Mouse (Mus musculus): ENCODE results near the gene Intu. TPM values are rescaled to one million over a fixed set of nuclear protein-coding genes. Genes with fewer than 3 reads are reported as not detected.

The Intu gene
- polyA plus RNA-seq, 1 experiment = 1.3 TPM

- WGBS = 95% methylated on average over 11 of the region's 11 CpGs
- TF ChIP-seq CTCF (IDR thresholded peaks at IDR 0.05; ENCODE audit: control insufficient read depth, insufficient read depth, low read length) = no peak
- TF ChIP-seq POLR2A (IDR thresholded peaks at IDR 0.05; ENCODE audit: borderline replicate concordance, control insufficient read depth, low read depth, low read length) = no peak
- Histone ChIP-seq H3K27ac (ENCODE audit: control insufficient read depth, insufficient read depth, low read depth, low read length, poor library complexity) (no peak overlapping the region), H3K4me1 (ENCODE audit: control insufficient read depth, insufficient read depth, low read length) (no peaks in the 10 kb centered on the region), H3K4me3 (replicated peaks; ENCODE audit: control insufficient read depth, low read depth, low read length) (no peak overlapping the region)
Observed at GRCm38 (mm10) chr3:40655571-40655970, 124.5 kb downstream of the Intu start.

DNA sequence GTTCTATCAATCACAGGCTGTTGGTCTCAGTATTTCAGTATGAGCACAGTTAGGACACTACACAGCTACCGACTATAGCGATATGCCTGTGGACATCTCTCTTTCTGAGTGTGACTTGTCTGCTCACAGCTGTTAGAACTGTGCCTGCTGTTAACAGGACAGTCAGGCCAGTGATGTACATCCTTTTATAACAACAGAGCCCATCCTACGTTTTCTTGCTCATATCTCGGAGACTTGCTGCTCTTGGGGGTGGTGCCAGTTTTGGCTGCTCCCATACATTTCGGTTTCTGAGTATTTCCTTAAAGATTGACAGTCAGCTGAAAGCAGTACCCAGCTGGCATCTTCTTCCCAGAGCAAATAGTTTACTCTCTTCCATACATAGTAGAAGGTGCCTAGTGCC, 125.3 kb downstream of the Intu start:
- H3K27ac ChIP-seq (ENCODE audit: control insufficient read depth, insufficient read depth, low read depth, low read length, poor library complexity) = no peak overlapping the region
- no peaks in the 10 kb centered on the region for H3K4me1 ChIP-seq (ENCODE audit: control insufficient read depth, insufficient read depth, low read length)
- 89% methylated on average over 5 of the region's 5 CpGs for WGBS
- TF ChIP-seq POLR2A (IDR thresholded peaks at IDR 0.05; ENCODE audit: borderline replicate concordance, control insufficient read depth, low read depth, low read length) (no peak), CTCF (IDR thresholded peaks at IDR 0.05; ENCODE audit: control insufficient read depth, insufficient read depth, low read length) (no peak)
- H3K4me3 ChIP-seq (replicated peaks; ENCODE audit: control insufficient read depth, low read depth, low read length) = no peak overlapping the region

DNA sequence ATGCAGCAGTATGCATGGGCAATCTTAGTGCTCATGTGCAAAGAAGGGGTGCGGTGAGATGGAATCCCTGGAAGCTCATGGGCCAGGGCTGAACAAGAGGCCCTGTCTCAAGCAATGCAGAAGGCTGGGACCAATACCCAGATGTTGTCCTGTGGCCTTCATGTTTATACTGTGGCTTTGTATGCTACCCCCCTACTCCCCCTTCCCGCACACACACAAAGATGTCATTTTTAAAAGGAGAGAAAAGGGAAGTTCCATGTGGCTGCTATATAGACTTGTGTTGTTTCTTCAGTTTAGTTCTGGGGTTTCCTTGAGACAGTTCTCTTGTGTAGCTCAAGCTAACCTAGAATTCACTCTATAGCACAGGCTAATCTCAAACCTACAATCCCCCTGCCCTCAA, 129.1 kb downstream of the Intu start:
- 56% methylated on average over 2 of the region's 2 CpGs for WGBS
- TF ChIP-seq POLR2A (IDR thresholded peaks at IDR 0.05; ENCODE audit: borderline replicate concordance, control insufficient read depth, low read depth, low read length) (no peak), CTCF (IDR thresholded peaks at IDR 0.05; ENCODE audit: control insufficient read depth, insufficient read depth, low read length) (no peak)
- H3K4me1 ChIP-seq (ENCODE audit: control insufficient read depth, insufficient read depth, low read length) = no peaks in the 10 kb centered on the region; the same call in 1 of the 2 replicates

GRCm38 (mm10) chr3:40666109-40666508, 135.0 kb downstream of the Intu start:
- WGBS = 89% methylated on average over 4 of the region's 4 CpGs
- Histone ChIP-seq H3K4me1 (ENCODE audit: control insufficient read depth, insufficient read depth, low read length) (no peaks in the 10 kb centered on the region; the same call in 1 of the 2 replicates), H3K4me3 (replicated peaks; ENCODE audit: control insufficient read depth, low read depth, low read length) (no peak overlapping the region), H3K27ac (ENCODE audit: control insufficient read depth, insufficient read depth, low read depth, low read length, poor library complexity) (no peak overlapping the region)
- no peak for TF ChIP-seq CTCF (IDR thresholded peaks at IDR 0.05; ENCODE audit: control insufficient read depth, insufficient read depth, low read length)
- no peak for TF ChIP-seq POLR2A (IDR thresholded peaks at IDR 0.05; ENCODE audit: borderline replicate concordance, control insufficient read depth, low read depth, low read length)

More for the DNA sequence above, 129.1 kb downstream of the Intu start:
- Histone ChIP-seq H3K27ac (ENCODE audit: control insufficient read depth, insufficient read depth, low read depth, low read length, poor library complexity) (no peak overlapping the region), H3K4me3 (replicated peaks; ENCODE audit: control insufficient read depth, low read depth, low read length) (no peak overlapping the region)

DNA sequence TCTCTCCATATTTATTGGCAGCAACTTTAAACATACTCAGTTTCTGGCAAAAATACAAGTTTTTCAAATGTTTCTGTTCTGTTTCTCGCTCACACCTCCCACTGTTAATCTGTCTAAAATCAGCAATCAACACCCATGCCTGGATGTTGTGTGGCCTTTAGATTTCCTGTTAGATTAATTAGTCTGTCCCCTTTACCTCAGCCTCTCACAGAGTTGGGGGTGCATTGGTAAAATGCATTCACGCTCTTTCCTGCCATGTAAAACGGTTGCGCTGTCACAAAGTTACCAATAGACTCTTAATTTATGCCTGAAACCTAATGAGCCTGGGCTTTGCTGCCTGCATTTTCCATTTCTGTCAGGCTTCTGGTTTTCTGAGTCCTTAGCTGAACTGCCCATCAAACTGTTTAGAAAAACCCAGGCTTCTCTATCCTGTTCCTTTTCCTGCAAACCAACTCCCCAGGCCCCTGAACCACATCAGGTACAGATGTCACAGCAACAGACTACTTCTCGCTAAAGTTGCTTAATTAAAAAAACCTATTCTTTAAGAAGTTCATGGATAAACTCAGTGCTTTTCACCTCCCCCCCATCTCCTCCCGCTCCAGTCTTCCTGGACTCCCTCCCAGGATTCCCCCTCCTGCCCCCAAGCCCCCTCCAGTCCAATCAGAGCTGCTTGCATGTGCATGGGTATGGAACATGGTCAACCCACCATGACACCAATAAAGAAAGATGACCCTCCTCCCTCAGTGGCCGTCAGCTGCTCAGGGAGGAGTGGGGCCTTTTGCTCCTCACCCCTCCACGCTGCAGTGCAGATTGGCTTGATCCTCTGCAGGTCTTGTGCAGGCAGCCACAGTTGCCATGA, 136.0 kb downstream of the Intu start:
- 67% methylated on average over 8 of the region's 8 CpGs for WGBS
- Histone ChIP-seq H3K27ac (ENCODE audit: control insufficient read depth, insufficient read depth, low read depth, low read length, poor library complexity) (no peak overlapping the region), H3K4me3 (replicated peaks; ENCODE audit: control insufficient read depth, low read depth, low read length) (no peak overlapping the region), H3K4me1 (ENCODE audit: control insufficient read depth, insufficient read depth, low read length) (no peaks in the 10 kb centered on the region; the same call in 1 of the 2 replicates)
- TF ChIP-seq POLR2A (IDR thresholded peaks at IDR 0.05; ENCODE audit: borderline replicate concordance, control insufficient read depth, low read depth, low read length) (no peak), CTCF (IDR thresholded peaks at IDR 0.05; ENCODE audit: control insufficient read depth, insufficient read depth, low read length) (no peak)

GRCm38 (mm10) chr3:40668889-40669288, 137.8 kb downstream of the Intu start:
- H3K27ac ChIP-seq (ENCODE audit: control insufficient read depth, insufficient read depth, low read depth, low read length, poor library complexity) = no peak overlapping the region
- H3K4me3 ChIP-seq (replicated peaks; ENCODE audit: control insufficient read depth, low read depth, low read length) = no peak overlapping the region
- TF ChIP-seq CTCF (IDR thresholded peaks at IDR 0.05; ENCODE audit: control insufficient read depth, insufficient read depth, low read length) = no peak
- no peak for TF ChIP-seq POLR2A (IDR thresholded peaks at IDR 0.05; ENCODE audit: borderline replicate concordance, control insufficient read depth, low read depth, low read length)
- 48% methylated on average over 6 of the region's 6 CpGs for WGBS
- no peaks in the 10 kb centered on the region; the same call in 1 of the 2 replicates for H3K4me1 ChIP-seq (ENCODE audit: control insufficient read depth, insufficient read depth, low read length)

DNA sequence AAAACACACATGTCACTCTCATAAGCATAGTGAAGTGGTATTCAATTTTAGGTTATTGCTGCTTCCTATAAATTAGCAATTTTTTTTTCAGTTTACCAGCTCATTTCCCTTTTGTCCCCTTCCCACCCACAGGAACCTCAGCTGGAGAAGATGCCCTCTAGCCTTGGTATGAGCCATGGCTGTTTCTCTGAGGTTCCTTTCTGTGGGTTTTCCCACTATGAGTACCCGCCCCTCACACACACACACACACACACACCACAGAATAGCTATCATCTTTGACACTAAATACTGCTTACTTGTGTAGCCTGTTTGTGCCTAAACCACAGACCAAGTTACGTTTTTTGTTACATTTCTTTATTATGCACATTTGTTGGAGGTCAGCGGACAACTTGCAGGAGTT, 138.3 kb downstream of the Intu start:
- 59% methylated on average over 3 of the region's 3 CpGs for WGBS
- TF ChIP-seq CTCF (IDR thresholded peaks at IDR 0.05; ENCODE audit: control insufficient read depth, insufficient read depth, low read length) (no peak), POLR2A (IDR thresholded peaks at IDR 0.05; ENCODE audit: borderline replicate concordance, control insufficient read depth, low read depth, low read length) (no peak)
- no peaks in the 10 kb centered on the region; the same call in 1 of the 2 replicates for H3K4me1 ChIP-seq (ENCODE audit: control insufficient read depth, insufficient read depth, low read length)
- no peak overlapping the region for H3K27ac ChIP-seq (ENCODE audit: control insufficient read depth, insufficient read depth, low read depth, low read length, poor library complexity)
- no peak overlapping the region for H3K4me3 ChIP-seq (replicated peaks; ENCODE audit: control insufficient read depth, low read depth, low read length)

- Histone ChIP-seq H3K4me3 (replicated peaks; ENCODE audit: control insufficient read depth, low read depth, low read length) (no peak overlapping the region), H3K27ac (ENCODE audit: control insufficient read depth, insufficient read depth, low read depth, low read length, poor library complexity) (no peak overlapping the region), H3K4me1 (ENCODE audit: control insufficient read depth, insufficient read depth, low read length) (no peaks in the 10 kb centered on the region)
- WGBS = 75% methylated on average over 1 of the region's 1 CpGs
- TF ChIP-seq POLR2A (IDR thresholded peaks at IDR 0.05; ENCODE audit: borderline replicate concordance, control insufficient read depth, low read depth, low read length) (no peak), CTCF (IDR thresholded peaks at IDR 0.05; ENCODE audit: control insufficient read depth, insufficient read depth, low read length) (no peak)
Observed at GRCm38 (mm10) chr3:40673515-40673914, 142.4 kb downstream of the Intu start.

Measured in bone marrow, adult 2 months (tissue).